Mouse (Mus musculus) stomach, embryonic 16.5 days (tissue): ENCODE measurements around the gene Ano6. TPM values are rescaled to one million over a fixed set of nuclear protein-coding genes. Genes with fewer than 3 reads are reported as not detected.

Experiments
- ATAC-seq: fragments of 200-750 bp; cut with Nextera tagmentation; 2 replicates; pipeline ENCODE4 v1.8.0; 2017; ENCODE audit warnings: moderate number of reproducible peaks, moderate TSS enrichment; ENCODE audit not compliant: insufficient read depth, low FRiP score
- H3K27ac ChIP-seq: fragments of 300-500 bp; sonication (generic); 2 replicates; pipeline ENCODE4 v1.5.1; 2014; ENCODE audit warnings: low read length
- H3K27me3 ChIP-seq: fragments of 300-500 bp; sonication (generic); 2 replicates; pipeline ENCODE4 v1.6.1; 2014; ENCODE audit warnings: low read length, control low read depth, mixed read lengths; ENCODE audit not compliant: control insufficient read depth, insufficient read depth
- H3K36me3 ChIP-seq: fragments of 300-500 bp; sonication (generic); 2 replicates; pipeline ENCODE4 v1.6.1; 2014; ENCODE audit warnings: low read length; ENCODE audit not compliant: control insufficient read depth, insufficient read depth
- H3K4me1 ChIP-seq: fragments of 300-500 bp; sonication (generic); 2 replicates; pipeline ENCODE4 v1.6.1; 2014; ENCODE audit warnings: low read length, control low read depth, mixed read lengths; ENCODE audit not compliant: control insufficient read depth, insufficient read depth
- H3K4me2 ChIP-seq: fragments of 300-500 bp; sonication (generic); 2 replicates; pipeline ENCODE4 v1.6.1; 2014; ENCODE audit warnings: low read depth, low read length, mixed read lengths
- H3K4me3 ChIP-seq: fragments of 300-500 bp; sonication (generic); replicated peaks from 2 replicates; pipeline ENCODE4 v1.5.1; 2014; ENCODE audit warnings: mild to moderate bottlenecking, low read length
- H3K9ac ChIP-seq: fragments of 300-500 bp; sonication (generic); 2 replicates; pipeline ENCODE4 v1.6.1; 2014; ENCODE audit warnings: low read length
- H3K9me3 ChIP-seq: fragments of 300-500 bp; sonication (generic); replicated peaks from 2 replicates; pipeline ENCODE4 v1.6.1; 2016; ENCODE audit warnings: low read length, control low read depth; ENCODE audit not compliant: control insufficient read depth
- WGBS: fragments of 180-500 bp; shearing (Covaris S2); extraction: QIAGEN DNeasy Blood & Tissue Kit; methylation state at CpG from one replicate; pipeline ENCODE4 v1.1.7; 2014; 5-methylcytosine and 5-hydroxymethylcytosine counted together
- polyA plus RNA-seq: library from polyadenylated mRNA; unstranded; fragments of >200 nt; fragmentation: Nextera tagmentation; extraction: Ambion mirVana; gene quantifications from 2 replicates; pipeline ENCODE4 v1.2.1, GENCODE M21; 2015

Ano6 gene
- polyA plus RNA-seq, 1 experiment from 2014 or later = 41.8 TPM

DNA sequence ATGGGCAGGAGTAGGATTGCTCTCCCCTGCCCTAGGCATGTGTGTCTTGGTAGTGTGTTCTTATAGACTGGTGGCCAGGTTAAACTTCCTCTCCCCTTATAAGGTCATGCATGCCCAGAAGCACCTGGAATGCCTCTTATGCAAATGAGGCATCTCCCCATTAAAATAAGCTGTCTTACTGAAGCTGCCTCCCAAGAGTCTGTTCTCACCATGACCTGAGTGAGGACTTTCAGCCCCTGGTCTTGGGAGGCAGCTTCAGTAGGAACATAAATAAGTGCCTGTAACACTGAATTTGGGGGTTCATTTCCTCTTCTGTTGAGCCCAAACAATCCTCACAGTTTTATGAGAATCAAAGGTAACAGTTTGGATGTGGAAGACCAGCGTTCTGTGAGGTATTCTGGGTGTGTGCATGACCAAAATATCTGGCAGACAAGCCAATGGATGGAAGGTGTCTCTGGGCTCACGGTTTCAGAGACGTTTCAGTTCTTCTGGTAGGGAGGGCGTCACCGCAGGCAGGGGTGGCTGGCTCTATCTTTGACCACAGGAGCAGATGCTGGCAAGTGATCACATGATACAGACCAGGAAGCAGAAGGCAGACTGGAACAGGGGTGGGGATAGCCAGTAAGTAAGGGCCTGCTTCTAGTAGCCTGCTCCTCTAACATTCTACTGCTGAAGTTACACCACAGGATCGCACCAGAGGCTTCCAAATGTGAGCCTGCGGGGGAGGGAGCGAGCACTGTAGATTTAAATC lies 22.4 kb downstream of the Ano6 start:
- Histone ChIP-seq H3K9me3 (no peaks in the 10 kb centered on the region), H3K4me1 (peaks cover 8% of the 10 kb centered on the region), H3K27ac (no peak overlapping the region), H3K9ac (no peak overlapping the region), H3K4me3 (no peak overlapping the region), H3K27me3 (no peaks in the 10 kb centered on the region), H3K36me3 (0 out of 2 replicates have a peak, but pooled peaks cover 5% of the 10 kb centered on the region), H3K4me2 (no peak overlapping the region)
- WGBS = 95% methylated on average over 8 of the region's 8 CpGs
- no peak for ATAC-seq

DNA sequence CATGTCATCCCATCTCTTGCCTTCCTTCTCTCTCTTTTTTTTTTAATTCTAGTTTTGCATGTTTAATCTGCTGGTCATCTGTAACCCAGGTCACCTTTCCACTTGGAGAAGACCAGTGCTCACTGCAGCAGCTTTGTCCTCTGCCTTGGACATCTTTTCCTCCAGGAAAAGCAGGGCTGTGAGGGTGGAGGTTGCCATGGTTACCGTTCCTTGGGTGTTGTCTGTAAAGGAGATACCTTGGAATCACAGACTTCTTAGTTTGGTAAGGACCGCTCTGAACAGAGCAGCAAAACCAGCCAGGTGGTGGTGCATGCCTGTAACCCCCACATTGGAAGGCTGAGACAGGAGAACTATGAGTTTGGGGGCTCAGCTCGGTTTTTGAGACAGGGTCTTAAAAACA lies 26.9 kb downstream of the Ano6 start:
- Histone ChIP-seq H3K4me3 (no peak overlapping the region), H3K9me3 (no peaks in the 10 kb centered on the region), H3K27ac (no peak overlapping the region), H3K36me3 (no peaks in the 10 kb centered on the region), H3K27me3 (no peaks in the 10 kb centered on the region), H3K4me1 (no peaks in the 10 kb centered on the region), H3K4me2 (no peak overlapping the region), H3K9ac (no peak overlapping the region)
- WGBS = 84% methylated on average over 3 of the region's 3 CpGs
- no peak for ATAC-seq

- H3K9ac ChIP-seq = no peak overlapping the region
- no peak for ATAC-seq
- WGBS = 84% methylated on average over 9 of the region's 9 CpGs
Observed at GRCm38 (mm10) chr15:95819249-95820035, 28.8 kb downstream of the Ano6 start.

DNA sequence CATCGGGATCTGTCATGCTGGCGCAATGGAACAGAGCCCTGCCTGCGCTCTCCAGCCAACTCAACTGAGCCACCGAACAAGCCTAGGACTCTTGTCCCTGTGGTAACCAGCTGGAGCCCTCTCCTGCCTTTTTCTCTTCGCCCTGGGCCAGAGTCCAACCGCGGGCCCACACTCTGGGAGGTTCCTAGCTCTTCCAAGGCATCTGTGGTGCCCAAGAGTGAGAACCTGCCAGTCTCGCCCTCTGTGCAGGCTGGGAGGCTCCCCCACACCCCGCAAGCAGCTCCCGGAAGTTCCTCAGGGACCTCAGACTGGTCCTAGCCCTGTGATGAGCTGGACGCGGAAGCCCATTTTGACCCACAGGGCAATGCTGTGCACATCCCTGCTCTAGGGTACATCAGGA lies 29.5 kb downstream of the Ano6 start:
- Histone ChIP-seq H3K27me3 (no peaks in the 10 kb centered on the region), H3K36me3 (no peaks in the 10 kb centered on the region), H3K4me1 (0 out of 2 replicates have a peak, but pooled peaks cover 4% of the 10 kb centered on the region), H3K9ac (no peak overlapping the region), H3K4me2 (no peak overlapping the region), H3K9me3 (no peaks in the 10 kb centered on the region), H3K4me3 (no peak overlapping the region), H3K27ac (no peak overlapping the region)
- no peak for ATAC-seq
- WGBS = 92% methylated on average over 12 of the region's 12 CpGs

More at GRCm38 (mm10) chr15:95819249-95820035, 28.8 kb downstream of the Ano6 start:
- Histone ChIP-seq H3K4me1 (0 out of 2 replicates have a peak, but pooled peaks cover 4% of the 10 kb centered on the region), H3K9me3 (no peaks in the 10 kb centered on the region), H3K4me3 (no peak overlapping the region), H3K27ac (no peak overlapping the region), H3K4me2 (no peak overlapping the region), H3K27me3 (no peaks in the 10 kb centered on the region), H3K36me3 (no peaks in the 10 kb centered on the region)

DNA sequence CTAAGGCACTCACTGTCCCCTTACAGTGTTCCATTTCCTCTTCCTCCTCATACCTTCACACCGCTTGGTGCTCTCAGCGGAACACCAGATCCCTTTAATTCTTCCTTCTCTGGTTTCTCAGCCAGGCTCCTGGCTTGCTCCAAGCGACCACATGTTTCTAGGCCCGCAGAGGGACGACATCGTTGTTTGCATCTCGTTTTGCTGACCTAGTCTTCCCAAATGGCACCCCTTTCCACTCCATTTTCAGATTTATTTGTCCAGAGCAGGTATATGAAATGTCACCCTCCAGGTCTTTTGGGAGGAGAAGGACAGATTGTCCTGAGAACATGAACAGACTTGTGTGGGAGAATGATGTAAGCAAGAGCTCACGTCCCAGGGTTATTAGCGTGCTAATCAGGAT lies 30.0 kb downstream of the Ano6 start:
- Histone ChIP-seq H3K36me3 (no peaks in the 10 kb centered on the region), H3K4me2 (no peak overlapping the region), H3K9ac (no peak overlapping the region), H3K27me3 (no peaks in the 10 kb centered on the region), H3K4me3 (no peak overlapping the region), H3K4me1 (0 out of 2 replicates have a peak, but pooled peaks cover 4% of the 10 kb centered on the region), H3K27ac (no peak overlapping the region), H3K9me3 (no peaks in the 10 kb centered on the region)
- WGBS = 85% methylated on average over 9 of the region's 9 CpGs
- ATAC-seq = no peak

DNA sequence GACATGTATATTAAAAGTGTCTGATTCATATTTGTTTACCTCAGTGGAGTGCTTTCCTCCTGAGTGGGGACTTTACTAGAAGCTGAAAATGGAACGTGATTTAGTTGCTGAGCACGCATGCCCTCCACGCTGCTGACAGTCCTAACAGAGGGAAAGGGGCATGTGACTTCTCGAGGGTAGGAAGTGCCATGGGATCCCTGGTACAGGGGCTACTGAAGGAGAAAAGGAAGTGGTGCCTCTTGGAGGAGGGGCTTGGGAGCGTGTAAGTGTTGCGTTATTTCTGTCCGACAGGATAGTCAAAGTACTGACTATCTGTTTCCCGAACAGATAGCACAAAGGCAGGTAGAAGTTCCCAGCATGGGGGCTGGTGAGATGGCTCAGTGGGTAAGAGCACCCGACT lies 31.5 kb downstream of the Ano6 start:
- Histone ChIP-seq H3K27me3 (no peaks in the 10 kb centered on the region), H3K4me3 (no peak overlapping the region), H3K9ac (no peak overlapping the region), H3K4me1 (0 out of 2 replicates have a peak, but pooled peaks cover 4% of the 10 kb centered on the region), H3K36me3 (no peaks in the 10 kb centered on the region), H3K4me2 (no peak overlapping the region), H3K27ac (no peak overlapping the region), H3K9me3 (no peaks in the 10 kb centered on the region)
- ATAC-seq = no peak
- whole genome bisulfite sequencing = 80% methylated on average over 9 of the region's 9 CpGs

- Histone ChIP-seq H3K27me3 (no peaks in the 10 kb centered on the region), H3K9me3 (no peaks in the 10 kb centered on the region), H3K36me3 (no peaks in the 10 kb centered on the region), H3K27ac (no peak overlapping the region), H3K9ac (no peak overlapping the region), H3K4me3 (no peak overlapping the region), H3K4me1 (peaks cover 16% of the 10 kb centered on the region), H3K4me2 (no peak overlapping the region)
- 75% methylated on average over 13 of the region's 13 CpGs for WGBS
- ATAC-seq = no peak
Observed at GRCm38 (mm10) chr15:95823383-95824306, 33.0 kb downstream of the Ano6 start.

DNA sequence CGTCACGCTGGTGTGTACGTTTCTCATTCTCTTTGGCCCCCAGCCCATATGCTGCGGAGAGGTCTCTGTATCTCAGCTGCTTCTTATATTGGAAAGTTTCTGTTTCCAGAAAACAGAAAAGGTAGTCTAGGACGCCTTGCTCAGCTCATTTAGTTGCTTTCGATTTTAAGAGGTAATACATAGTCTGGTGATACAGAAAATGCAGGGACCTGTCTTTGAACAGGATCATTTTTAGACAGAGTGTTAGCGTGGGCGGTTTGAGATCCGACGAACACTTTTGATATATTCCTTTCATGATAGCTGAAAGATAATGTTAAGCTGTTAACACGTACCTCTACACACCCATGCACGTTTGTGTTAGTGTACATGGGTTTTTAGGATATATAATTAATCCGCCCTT lies 35.9 kb downstream of the Ano6 start:
- Histone ChIP-seq H3K27ac (no peak overlapping the region), H3K36me3 (no peaks in the 10 kb centered on the region), H3K4me3 (no peak overlapping the region), H3K4me1 (peaks cover 33% of the 10 kb centered on the region), H3K9ac (no peak overlapping the region), H3K4me2 (no peak overlapping the region), H3K9me3 (no peaks in the 10 kb centered on the region), H3K27me3 (no peaks in the 10 kb centered on the region)
- 74% methylated on average over 13 of the region's 13 CpGs for WGBS
- ATAC-seq = no peak
